Mouse (Mus musculus) ES-E14 (cell line): ENCODE data around the gene Zfp213.

Experiments
- MAFK ChIP-seq: IDR thresholded peaks from 2 replicates; pipeline ENCODE4 v1.6.1; 2014; ENCODE audit warnings: mild to moderate bottlenecking, low read depth, low read length, inconsistent platforms; ENCODE audit not compliant: insufficient read depth
- ZC3H11A ChIP-seq: IDR thresholded peaks from 2 replicates; pipeline ENCODE4 v1.6.1; 2012; ENCODE audit warnings: low read depth, mild to moderate bottlenecking, inconsistent platforms, low read length, borderline replicate concordance

GRCm38 (mm10) chr17:23599605-23600063 lies 35.6 kb upstream of the Zfp213 start:
- no peak for TF ChIP-seq MAFK
- TF ChIP-seq ZC3H11A = no peak
